Mouse (Mus musculus) stomach, embryonic 14.5 days (tissue): ENCODE results near the gene Gm6763. TPM values are rescaled to one million over a fixed set of nuclear protein-coding genes. Genes with fewer than 3 reads are reported as not detected.
"Not testable (repeated sequence)": the region's sequence is repeated elsewhere in the genome, so short reads cannot be mapped to it uniquely, and the experiment has no call there.

Experiments used
- ATAC-seq: fragments of 200-750 bp; cut with Nextera tagmentation; 2 replicates; pipeline ENCODE4 v1.8.0; 2017; ENCODE audit warnings: low read depth, moderate TSS enrichment; ENCODE audit not compliant: insufficient number of reproducible peaks, insufficient read depth, low FRiP score
- H3K27ac ChIP-seq: fragments of 300-500 bp; sonication (generic); 2 replicates; pipeline ENCODE4 v1.5.1; 2014; ENCODE audit warnings: mild to moderate bottlenecking, low read length, moderate library complexity, mixed read lengths
- H3K27me3 ChIP-seq: fragments of 300-500 bp; sonication (generic); 2 replicates; pipeline ENCODE4 v1.6.1; 2014; ENCODE audit warnings: low read length, control low read depth, mixed read lengths; ENCODE audit not compliant: control insufficient read depth, insufficient read depth
- H3K36me3 ChIP-seq: fragments of 300-500 bp; sonication (generic); 2 replicates; pipeline ENCODE4 v1.6.1; 2014; ENCODE audit warnings: mild to moderate bottlenecking, control low read depth, low read length, moderate library complexity, mixed read lengths; ENCODE audit not compliant: control insufficient read depth, insufficient read depth
- H3K4me1 ChIP-seq: fragments of 300-500 bp; sonication (generic); 2 replicates; pipeline ENCODE4 v1.6.1; 2014; ENCODE audit warnings: low read length, control low read depth, mixed read lengths; ENCODE audit not compliant: control insufficient read depth, insufficient read depth
- H3K4me2 ChIP-seq: fragments of 300-500 bp; sonication (generic); replicated peaks from 2 replicates; pipeline ENCODE4 v1.6.1; 2014; ENCODE audit warnings: low read depth, low read length, control low read depth
- H3K4me3 ChIP-seq: fragments of 300-500 bp; sonication (generic); 2 replicates; pipeline ENCODE4 v1.5.1; 2014; ENCODE audit warnings: low read depth, low read length, control low read depth
- H3K9ac ChIP-seq: fragments of 300-500 bp; sonication (generic); replicated peaks from 2 replicates; pipeline ENCODE4 v1.6.1; 2014; ENCODE audit warnings: low read depth, mild to moderate bottlenecking, control low read depth, low read length, moderate library complexity, mixed read lengths
- H3K9me3 ChIP-seq: fragments of 300-500 bp; sonication (generic); 2 replicates; pipeline ENCODE4 v1.6.1; 2016; ENCODE audit warnings: low read depth, low read length, control low read depth; ENCODE audit not compliant: control insufficient read depth
- WGBS: fragments of 180-500 bp; shearing (Covaris S2); extraction: QIAGEN DNeasy Blood & Tissue Kit; methylation state at CpG from one replicate; pipeline ENCODE4 v1.1.7; 2014; 5-methylcytosine and 5-hydroxymethylcytosine counted together
- polyA plus RNA-seq: library from polyadenylated mRNA; unstranded; fragments of >200 nt; fragmentation: Nextera tagmentation; extraction: Ambion mirVana; gene quantifications from 2 replicates; pipeline ENCODE4 v1.2.1, GENCODE M21; 2014

Gm6763 gene
- polyA plus RNA-seq, result not detected in 2 replicates

DNA sequence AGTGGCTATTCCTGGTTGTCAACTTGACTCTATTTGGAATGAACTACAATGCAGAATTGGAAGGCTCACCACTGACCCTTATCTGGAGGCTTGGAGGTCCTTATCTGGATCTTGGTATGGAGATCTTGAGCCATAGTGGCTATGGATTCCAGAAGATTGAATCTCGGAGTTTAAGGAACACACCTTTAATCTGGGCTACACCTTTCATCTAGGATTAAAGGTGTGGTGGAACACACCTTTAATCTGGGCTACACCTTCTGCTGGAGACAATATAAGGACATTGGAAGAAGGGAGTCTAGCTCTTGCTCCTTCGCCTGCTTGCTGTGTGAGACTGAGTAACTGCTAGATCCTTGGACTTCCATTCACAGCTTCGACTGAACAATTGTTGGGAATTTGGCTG lies at the start of gene Gm6763:
Gene Gm6763 (plus strand): TSS at position 301 of the 400 bp plus-strand sequence.
- ATAC-seq, H3K9ac ChIP-seq, H3K27me3 ChIP-seq, H3K4me2 ChIP-seq, H3K4me1 ChIP-seq, H3K27ac ChIP-seq, H3K4me3 ChIP-seq, H3K9me3 ChIP-seq, H3K36me3 ChIP-seq: not testable (repeated sequence)
- no CpG with 5 or more reads among the region's 3 CpGs for WGBS

DNA sequence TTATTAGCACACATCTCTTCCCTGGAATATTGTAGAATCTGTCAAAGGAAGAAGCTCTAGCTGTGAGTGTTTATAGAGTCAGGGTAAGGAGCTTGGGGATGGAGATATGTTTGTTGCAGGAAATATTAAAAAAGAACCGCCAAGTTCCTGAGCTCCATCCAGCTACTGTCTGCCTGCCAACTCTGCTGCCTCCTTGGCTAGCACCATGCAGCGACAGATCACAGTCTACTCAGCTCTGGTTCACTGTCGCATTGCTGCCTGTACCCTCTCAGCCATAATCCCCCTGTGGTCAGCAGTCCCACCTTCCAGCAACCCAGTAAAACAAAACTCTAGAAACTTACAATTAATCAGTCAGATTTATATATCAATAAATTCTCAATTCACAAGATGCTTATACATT lies 41.3 kb upstream of the Gm6763 start:
- 78% methylated on average over 3 of the region's 3 CpGs for WGBS
- no peaks in the 10 kb centered on the region for H3K4me1 ChIP-seq

DNA sequence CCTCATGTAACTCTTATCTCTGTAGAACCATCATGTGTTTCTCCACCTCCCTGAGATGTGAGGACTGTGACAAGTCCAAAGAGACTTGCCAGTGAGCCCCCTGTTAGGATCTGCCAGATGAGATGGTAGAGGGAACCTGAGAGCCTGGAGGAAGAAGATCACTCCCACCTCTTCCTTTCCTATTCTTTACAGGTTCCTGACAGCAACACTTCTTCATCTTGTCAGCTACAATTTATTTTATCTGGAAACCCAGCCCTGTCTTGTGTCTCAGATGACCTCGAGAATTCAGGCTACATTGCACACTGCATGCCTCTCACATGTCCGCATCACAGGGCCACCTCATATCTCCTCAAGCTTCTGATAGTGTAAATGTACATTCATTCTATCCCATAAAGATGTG lies 33.0 kb upstream of the Gm6763 start:
- no peak overlapping the region for H3K27ac ChIP-seq
- H3K9ac ChIP-seq, result no peak overlapping the region
- H3K4me1 ChIP-seq, result no peaks in the 10 kb centered on the region
- no peaks in the 10 kb centered on the region for H3K36me3 ChIP-seq
- H3K4me2 ChIP-seq, result no peak overlapping the region
- WGBS, result 59% methylated on average over 2 of the region's 2 CpGs
- H3K9me3 ChIP-seq, result no peaks in the 10 kb centered on the region
- no peak for ATAC-seq
- no peak overlapping the region for H3K4me3 ChIP-seq
- H3K27me3 ChIP-seq, result no peaks in the 10 kb centered on the region

More for the DNA sequence above, 41.3 kb upstream of the Gm6763 start:
- Histone ChIP-seq H3K27me3 (no peaks in the 10 kb centered on the region), H3K4me3 (no peak overlapping the region), H3K9me3 (no peaks in the 10 kb centered on the region), H3K36me3 (no peaks in the 10 kb centered on the region), H3K27ac (no peak overlapping the region), H3K9ac (no peak overlapping the region), H3K4me2 (no peak overlapping the region)
- no peak for ATAC-seq

DNA sequence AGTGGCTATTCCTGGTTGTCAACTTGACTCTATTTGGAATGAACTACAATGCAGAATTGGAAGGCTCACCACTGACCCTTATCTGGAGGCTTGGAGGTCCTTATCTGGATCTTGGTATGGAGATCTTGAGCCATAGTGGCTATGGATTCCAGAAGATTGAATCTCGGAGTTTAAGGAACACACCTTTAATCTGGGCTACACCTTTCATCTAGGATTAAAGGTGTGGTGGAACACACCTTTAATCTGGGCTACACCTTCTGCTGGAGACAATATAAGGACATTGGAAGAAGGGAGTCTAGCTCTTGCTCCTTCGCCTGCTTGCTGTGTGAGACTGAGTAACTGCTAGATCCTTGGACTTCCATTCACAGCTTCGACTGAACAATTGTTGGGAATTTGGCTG lies 8.6 kb upstream of the Gm6763 start, which contains the start of gene Gm21293:
Gene Gm21293 (plus strand): TSS at position 301 of the 400 bp plus-strand sequence.
- WGBS, result no CpG with 5 or more reads among the region's 3 CpGs
- not testable (repeated sequence) for H3K27me3 ChIP-seq

DNA sequence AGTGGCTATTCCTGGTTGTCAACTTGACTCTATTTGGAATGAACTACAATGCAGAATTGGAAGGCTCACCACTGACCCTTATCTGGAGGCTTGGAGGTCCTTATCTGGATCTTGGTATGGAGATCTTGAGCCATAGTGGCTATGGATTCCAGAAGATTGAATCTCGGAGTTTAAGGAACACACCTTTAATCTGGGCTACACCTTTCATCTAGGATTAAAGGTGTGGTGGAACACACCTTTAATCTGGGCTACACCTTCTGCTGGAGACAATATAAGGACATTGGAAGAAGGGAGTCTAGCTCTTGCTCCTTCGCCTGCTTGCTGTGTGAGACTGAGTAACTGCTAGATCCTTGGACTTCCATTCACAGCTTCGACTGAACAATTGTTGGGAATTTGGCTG lies 8.4 kb downstream of the Gm6763 start, which contains the start of gene Gm8764:
Gene Gm8764 (plus strand): TSS at position 301 of the 400 bp plus-strand sequence.
- not testable (repeated sequence) for H3K36me3 ChIP-seq, H3K27ac ChIP-seq, H3K9ac ChIP-seq, ATAC-seq, H3K9me3 ChIP-seq, H3K4me2 ChIP-seq, H3K27me3 ChIP-seq, H3K4me3 ChIP-seq, H3K4me1 ChIP-seq
- no CpG with 5 or more reads among the region's 3 CpGs for WGBS

More for the DNA sequence above, 8.6 kb upstream of the Gm6763 start, which contains the start of gene Gm21293:
- not testable (repeated sequence) for H3K4me2 ChIP-seq, H3K4me3 ChIP-seq, H3K9me3 ChIP-seq, ATAC-seq, H3K9ac ChIP-seq, H3K36me3 ChIP-seq, H3K4me1 ChIP-seq, H3K27ac ChIP-seq

DNA sequence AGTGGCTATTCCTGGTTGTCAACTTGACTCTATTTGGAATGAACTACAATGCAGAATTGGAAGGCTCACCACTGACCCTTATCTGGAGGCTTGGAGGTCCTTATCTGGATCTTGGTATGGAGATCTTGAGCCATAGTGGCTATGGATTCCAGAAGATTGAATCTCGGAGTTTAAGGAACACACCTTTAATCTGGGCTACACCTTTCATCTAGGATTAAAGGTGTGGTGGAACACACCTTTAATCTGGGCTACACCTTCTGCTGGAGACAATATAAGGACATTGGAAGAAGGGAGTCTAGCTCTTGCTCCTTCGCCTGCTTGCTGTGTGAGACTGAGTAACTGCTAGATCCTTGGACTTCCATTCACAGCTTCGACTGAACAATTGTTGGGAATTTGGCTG lies 16.9 kb downstream of the Gm6763 start, which contains the start of gene Gm21304:
Gene Gm21304 (plus strand): TSS at position 301 of the 400 bp plus-strand sequence.
- H3K4me2 ChIP-seq, ATAC-seq, H3K36me3 ChIP-seq, H3K27me3 ChIP-seq, H3K4me1 ChIP-seq, H3K27ac ChIP-seq, H3K9ac ChIP-seq, H3K4me3 ChIP-seq, H3K9me3 ChIP-seq: not testable (repeated sequence)
- no CpG with 5 or more reads among the region's 3 CpGs for WGBS

DNA sequence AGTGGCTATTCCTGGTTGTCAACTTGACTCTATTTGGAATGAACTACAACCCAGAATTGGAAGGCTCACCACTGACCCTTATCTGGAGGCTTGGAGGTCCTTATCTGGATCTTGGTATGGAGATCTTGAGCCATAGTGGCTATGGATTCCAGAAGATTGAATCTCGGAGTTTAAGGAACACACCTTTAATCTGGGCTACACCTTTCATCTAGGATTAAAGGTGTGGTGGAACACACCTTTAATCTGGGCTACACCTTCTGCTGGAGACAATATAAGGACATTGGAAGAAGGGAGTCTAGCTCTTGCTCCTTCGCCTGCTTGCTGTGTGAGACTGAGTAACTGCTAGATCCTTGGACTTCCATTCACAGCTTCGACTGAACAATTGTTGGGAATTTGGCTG lies 25.4 kb downstream of the Gm6763 start, which contains the start of gene Gm21312:
Gene Gm21312 (plus strand): TSS at position 301 of the 400 bp plus-strand sequence.
- not testable (repeated sequence) for H3K9ac ChIP-seq, H3K27me3 ChIP-seq, H3K36me3 ChIP-seq, H3K4me2 ChIP-seq, H3K27ac ChIP-seq, H3K4me1 ChIP-seq, ATAC-seq, H3K9me3 ChIP-seq, H3K4me3 ChIP-seq
- no CpG with 5 or more reads among the region's 3 CpGs for whole genome bisulfite sequencing

DNA sequence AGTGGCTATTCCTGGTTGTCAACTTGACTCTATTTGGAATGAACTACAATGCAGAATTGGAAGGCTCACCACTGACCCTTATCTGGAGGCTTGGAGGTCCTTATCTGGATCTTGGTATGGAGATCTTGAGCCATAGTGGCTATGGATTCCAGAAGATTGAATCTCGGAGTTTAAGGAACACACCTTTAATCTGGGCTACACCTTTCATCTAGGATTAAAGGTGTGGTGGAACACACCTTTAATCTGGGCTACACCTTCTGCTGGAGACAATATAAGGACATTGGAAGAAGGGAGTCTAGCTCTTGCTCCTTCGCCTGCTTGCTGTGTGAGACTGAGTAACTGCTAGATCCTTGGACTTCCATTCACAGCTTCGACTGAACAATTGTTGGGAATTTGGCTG lies 33.9 kb downstream of the Gm6763 start, which contains the start of gene Gm20765:
Gene Gm20765 (plus strand): TSS at position 301 of the 400 bp plus-strand sequence.
- H3K4me3 ChIP-seq, H3K27ac ChIP-seq, ATAC-seq, H3K4me1 ChIP-seq, H3K9me3 ChIP-seq, H3K9ac ChIP-seq, H3K27me3 ChIP-seq, H3K36me3 ChIP-seq, H3K4me2 ChIP-seq: not testable (repeated sequence)
- no CpG with 5 or more reads among the region's 3 CpGs for WGBS

DNA sequence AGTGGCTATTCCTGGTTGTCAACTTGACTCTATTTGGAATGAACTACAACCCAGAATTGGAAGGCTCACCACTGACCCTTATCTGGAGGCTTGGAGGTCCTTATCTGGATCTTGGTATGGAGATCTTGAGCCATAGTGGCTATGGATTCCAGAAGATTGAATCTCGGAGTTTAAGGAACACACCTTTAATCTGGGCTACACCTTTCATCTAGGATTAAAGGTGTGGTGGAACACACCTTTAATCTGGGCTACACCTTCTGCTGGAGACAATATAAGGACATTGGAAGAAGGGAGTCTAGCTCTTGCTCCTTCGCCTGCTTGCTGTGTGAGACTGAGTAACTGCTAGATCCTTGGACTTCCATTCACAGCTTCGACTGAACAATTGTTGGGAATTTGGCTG lies 42.4 kb downstream of the Gm6763 start, which contains the start of gene Gm4340:
Gene Gm4340 (plus strand): TSS at position 301 of the 400 bp plus-strand sequence.
- not testable (repeated sequence) for H3K9ac ChIP-seq, H3K36me3 ChIP-seq, ATAC-seq, H3K27me3 ChIP-seq, H3K27ac ChIP-seq, H3K4me2 ChIP-seq, H3K4me1 ChIP-seq, H3K9me3 ChIP-seq, H3K4me3 ChIP-seq
- no CpG with 5 or more reads among the region's 3 CpGs for WGBS
